Mouse (Mus musculus) kidney, embryonic 14.5 days (tissue): Measurements from ENCODE around the gene Olfr1417. TPM values are rescaled to one million over a fixed set of nuclear protein-coding genes. Genes with fewer than 3 reads are reported as not detected.

Experiments
- ATAC-seq: fragments of 200-750 bp; cut with Nextera tagmentation; 2 replicates; pipeline ENCODE4 v1.8.0; 2017; ENCODE audit warnings: moderate number of reproducible peaks, mild to moderate bottlenecking, moderate TSS enrichment, moderate library complexity; ENCODE audit not compliant: low FRiP score, low TSS enrichment
- H3K27ac ChIP-seq: fragments of 300-500 bp; sonication (generic); 2 replicates; pipeline ENCODE4 v1.5.1; 2014; ENCODE audit warnings: low read depth, mild to moderate bottlenecking, low read length, moderate library complexity, mixed read lengths
- H3K27me3 ChIP-seq: fragments of 300-500 bp; sonication (generic); 2 replicates; pipeline ENCODE4 v1.6.1; 2014; ENCODE audit warnings: mild to moderate bottlenecking, low read length; ENCODE audit not compliant: control insufficient read depth, insufficient read depth
- H3K36me3 ChIP-seq: fragments of 300-500 bp; sonication (generic); 2 replicates; pipeline ENCODE4 v1.6.1; 2014; ENCODE audit warnings: low read length, mixed read lengths; ENCODE audit not compliant: control insufficient read depth, insufficient read depth
- H3K4me1 ChIP-seq: fragments of 300-500 bp; sonication (generic); 2 replicates; pipeline ENCODE4 v1.6.1; 2014; ENCODE audit warnings: low read length, mixed read lengths; ENCODE audit not compliant: control insufficient read depth, insufficient read depth
- H3K4me2 ChIP-seq: fragments of 300-500 bp; sonication (generic); replicated peaks from 2 replicates; pipeline ENCODE4 v1.6.1; 2014; ENCODE audit warnings: low read depth, mild to moderate bottlenecking, low read length
- H3K4me3 ChIP-seq: fragments of 300-500 bp; sonication (generic); 2 replicates; pipeline ENCODE4 v1.5.1; 2014; ENCODE audit warnings: mild to moderate bottlenecking, low read length
- H3K9ac ChIP-seq: fragments of 300-500 bp; sonication (generic); 2 replicates; pipeline ENCODE4 v1.6.1; 2014; ENCODE audit warnings: low read depth, mild to moderate bottlenecking, low read length, moderate library complexity
- H3K9me3 ChIP-seq: fragments of 300-500 bp; sonication (generic); 2 replicates; pipeline ENCODE4 v1.6.1; 2016; ENCODE audit warnings: low read length; ENCODE audit not compliant: control insufficient read depth
- WGBS: fragments of 180-500 bp; shearing (Covaris S2); extraction: QIAGEN DNeasy Blood & Tissue Kit; methylation state at CpG from one replicate; pipeline ENCODE4 v1.1.7; 2014; 5-methylcytosine and 5-hydroxymethylcytosine counted together
- polyA plus RNA-seq: library from polyadenylated mRNA; unstranded; fragments of >200 nt; fragmentation: Nextera tagmentation; extraction: Ambion mirVana; gene quantifications from 2 replicates; pipeline ENCODE4 v1.2.1, GENCODE M21; 2014

Olfr1417 gene
- polyA plus RNA-seq, 1 experiment from 2014 or later, result 0.12 TPM

DNA sequence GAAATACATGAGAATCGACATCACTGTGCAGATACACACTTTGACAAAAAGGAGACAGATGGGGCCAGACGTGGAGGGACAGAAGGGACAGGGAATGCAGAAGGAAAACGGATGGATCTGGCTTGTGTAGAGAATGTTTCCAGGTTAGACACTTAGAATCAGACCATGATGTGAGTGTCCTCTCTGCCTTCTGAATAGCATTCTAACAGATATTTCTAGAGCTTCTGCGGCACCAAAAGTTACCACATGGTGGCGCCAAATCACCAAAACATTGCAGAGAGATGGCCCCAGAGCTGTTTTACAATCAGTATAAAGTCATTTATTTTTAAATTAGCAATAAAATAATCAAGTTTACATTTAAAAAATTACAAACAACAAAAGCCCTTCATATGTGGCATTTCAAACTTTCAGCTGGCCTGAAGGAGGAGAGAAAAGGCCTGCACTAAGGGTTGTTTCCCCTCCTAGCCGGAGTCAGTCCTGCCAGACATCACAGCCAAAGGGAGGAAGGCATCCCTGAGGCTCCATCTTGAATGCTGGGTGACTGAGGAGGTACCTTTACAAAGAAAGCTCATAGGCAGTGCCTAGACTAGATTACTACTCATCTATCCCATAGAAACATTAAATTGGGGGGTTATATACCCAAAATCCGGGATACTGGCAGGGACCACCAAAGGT, 61.7 kb downstream of the Olfr1417 start:
- Histone ChIP-seq H3K36me3 (peaks cover 25% of the 10 kb centered on the region), H3K9me3 (no peaks in the 10 kb centered on the region), H3K9ac (no peak overlapping the region), H3K4me2 (no peak overlapping the region), H3K27me3 (no peaks in the 10 kb centered on the region), H3K4me3 (no peak overlapping the region), H3K4me1 (no peaks in the 10 kb centered on the region), H3K27ac (no peak overlapping the region)
- WGBS, result 64% methylated on average over 7 of the region's 7 CpGs
- no peak for ATAC-seq

Other genes starting within 250 kb of the Olfr1417 start
- 2.6 and 2.9 TPM in 2 replicates for gene Ms4a6d, start 234.4 kb downstream of the Olfr1417 start, polyA plus RNA-seq
- gene Ms4a2, start 215.5 kb downstream of the Olfr1417 start, polyA plus RNA-seq, result 1.1 and 1.6 TPM in 2 replicates
- gene Ms4a3, start 198.4 kb downstream of the Olfr1417 start, polyA plus RNA-seq, result not detected in 2 replicates
- not detected in 2 replicates for gene Oosp2, start 178.7 kb downstream of the Olfr1417 start, polyA plus RNA-seq
- not detected in 2 replicates for gene Oosp1, start 148.1 kb downstream of the Olfr1417 start, polyA plus RNA-seq
- not detected in 2 replicates for gene Oosp3, start 142.2 kb downstream of the Olfr1417 start, polyA plus RNA-seq
- not detected in 2 replicates for gene Gif, start 91.7 kb downstream of the Olfr1417 start, polyA plus RNA-seq
- gene Mrpl16, start 68.8 kb downstream of the Olfr1417 start, polyA plus RNA-seq, result 59.8 and 64.9 TPM in 2 replicates
- 19.8 and 20.9 TPM in 2 replicates for gene Stx3, start 19.8 kb downstream of the Olfr1417 start, polyA plus RNA-seq
- not detected in 2 replicates for gene Olfr1418, start 21.8 kb upstream of the Olfr1417 start, polyA plus RNA-seq
- not detected in 2 replicates for gene Olfr1419, start 35.9 kb upstream of the Olfr1417 start, polyA plus RNA-seq
- 0.13 and 0.24 TPM in 2 replicates for gene Olfr1420, start 47.3 kb upstream of the Olfr1417 start, polyA plus RNA-seq
- 15.8 and 23.6 TPM in 2 replicates for gene Patl1, start 73.2 kb upstream of the Olfr1417 start, polyA plus RNA-seq
- gene Osbp, start 126.7 kb upstream of the Olfr1417 start, polyA plus RNA-seq, result 7.5 and 9.4 TPM in 2 replicates
- gene Olfr1423, start 202.1 kb upstream of the Olfr1417 start, polyA plus RNA-seq, result not detected in 2 replicates
- not detected in 2 replicates for gene Olfr1424, start 223.5 kb upstream of the Olfr1417 start, polyA plus RNA-seq
- not detected in 2 replicates for gene Olfr1425, start 238.5 kb upstream of the Olfr1417 start, polyA plus RNA-seq